Mouse (Mus musculus) CD8-positive naive resting alpha-beta T cell, adult 57 days (primary cell): ENCODE results near the gene Olfr286. TPM values are rescaled to one million over a fixed set of nuclear protein-coding genes. Genes with fewer than 3 reads are reported as not detected.

Experiments used
- total RNA-seq: library from RNA; stranded (reverse); gene quantifications from one replicate; pipeline ENCODE4 v1.2.4, GENCODE M21; 2023

The Olfr286 gene
- not detected for total RNA-seq

GRCm38 (mm10) chr15:98234350-98234749 is at the start of gene Olfr286:
Gene Olfr286, minus strand, starts transcription at chr15:98234450.

DNA sequence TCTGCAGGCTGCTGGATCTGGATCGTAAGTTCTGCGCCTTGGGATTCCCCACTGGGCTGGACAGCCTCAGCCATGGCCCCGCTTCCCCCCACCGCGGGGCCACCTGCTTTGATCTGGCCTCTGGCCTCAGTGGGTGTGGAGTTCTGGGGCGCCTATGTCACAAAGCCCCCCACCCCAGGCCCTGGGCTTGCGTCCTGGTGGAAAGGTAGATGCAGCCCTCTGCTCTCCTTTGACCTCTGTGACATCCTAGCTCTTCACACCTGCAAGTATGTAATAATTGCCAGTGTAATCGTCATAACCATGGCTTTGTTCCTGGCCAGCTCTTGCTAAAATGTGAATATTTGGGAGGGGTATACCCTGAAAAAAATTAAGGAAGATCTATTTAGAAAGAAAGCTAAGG is 22.9 kb upstream of the Olfr286 start, which contains the start of gene H1fnt:
Gene H1fnt (minus strand): TSS at position 101 of the 400 bp plus-strand sequence.

GRCm38 (mm10) chr15:98220877-98221276 is 13.4 kb downstream of the Olfr286 start, which contains the start of the genes Gm44579 and Olfr287:
Gene Gm44579, minus strand, starts transcription at chr15:98220977.
Gene Olfr287, minus strand, starts transcription at chr15:98221056.

DNA sequence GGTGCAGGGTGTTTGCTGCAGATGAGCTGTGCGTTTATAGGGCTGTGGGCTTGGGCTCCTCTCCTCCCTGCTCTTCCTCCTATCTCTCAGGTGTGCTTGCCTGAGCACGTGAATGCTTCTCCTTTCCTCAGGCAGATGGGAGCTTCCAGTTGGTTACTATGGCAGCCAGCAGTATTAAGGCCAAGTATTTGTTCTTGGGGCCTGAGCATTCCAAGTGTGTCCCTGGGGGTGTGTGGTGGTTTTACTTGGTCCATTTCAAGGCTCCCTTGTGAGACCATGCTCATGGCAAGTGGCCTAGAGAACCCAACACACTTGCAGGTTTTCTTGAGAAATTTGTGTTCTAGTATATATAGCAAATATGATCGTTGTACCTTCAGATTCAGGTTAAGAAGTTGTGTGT is 38.8 kb downstream of the Olfr286 start, which contains the start of gene Olfr288:
Gene Olfr288 (minus strand): TSS at position 101 of the 400 bp plus-strand sequence.

Other genes starting within 250 kb of the Olfr286 start
- gene Col2a1, start 229.8 kb downstream of the Olfr286 start, total RNA-seq = 0.24 TPM
- gene Pfkm, start 141.9 kb downstream of the Olfr286 start, total RNA-seq = 9.5 TPM
- 50.0 TPM for gene Senp1, start 140.7 kb downstream of the Olfr286 start, total RNA-seq
- gene Asb8, start 68.8 kb downstream of the Olfr286 start, total RNA-seq = 18.6 TPM
- not detected for gene Ccdc184, start 67.3 kb downstream of the Olfr286 start, total RNA-seq
- gene Olfr288, start 38.9 kb downstream of the Olfr286 start, total RNA-seq = not detected
- gene Gm44579, start 13.5 kb downstream of the Olfr286 start, total RNA-seq = not detected
- not detected for gene Olfr287, start 13.4 kb downstream of the Olfr286 start, total RNA-seq
- not detected for gene H1fnt, start 22.8 kb upstream of the Olfr286 start, total RNA-seq
- not detected for gene Zfp641, start 61.7 kb upstream of the Olfr286 start, total RNA-seq
- not detected for gene Olfr285, start 82.9 kb upstream of the Olfr286 start, total RNA-seq
- not detected for gene Olfr284, start 106.5 kb upstream of the Olfr286 start, total RNA-seq
- not detected for gene Olfr283, start 146.5 kb upstream of the Olfr286 start, total RNA-seq
- not detected for gene Olfr282, start 196.8 kb upstream of the Olfr286 start, total RNA-seq
- gene Olfr281, start 218.1 kb upstream of the Olfr286 start, total RNA-seq = not detected
- not detected for gene OR5BS1P, start 235.4 kb upstream of the Olfr286 start, total RNA-seq
- gene Lalba, start 248.3 kb upstream of the Olfr286 start, total RNA-seq = not detected